Mouse (Mus musculus) CD4-positive, CD25-positive, alpha-beta regulatory T cell, adult 9 weeks (primary cell): Measurements from ENCODE around the gene Olfr577. TPM values are rescaled to one million over a fixed set of nuclear protein-coding genes. Genes with fewer than 3 reads are reported as not detected.

Experiments
- polyA plus RNA-seq: library from polyadenylated mRNA; unstranded; fragments of 100-300 nt; shearing (Covaris generic); gene quantifications from one replicate; pipeline ENCODE4 v1.2.1, GENCODE M21; 2017

Olfr577 gene
- not detected for polyA plus RNA-seq

GRCm38 (mm10) chr7:102975843-102976242 lies at the start of gene Olfr577:
TSS of gene Olfr577 (minus strand) at chr7:102975943.

GRCm38 (mm10) chr7:102989224-102989623 lies 13.5 kb upstream of the Olfr577 start, which contains the start of gene Olfr578:
TSS of gene Olfr578 (minus strand) at chr7:102989324.

DNA sequence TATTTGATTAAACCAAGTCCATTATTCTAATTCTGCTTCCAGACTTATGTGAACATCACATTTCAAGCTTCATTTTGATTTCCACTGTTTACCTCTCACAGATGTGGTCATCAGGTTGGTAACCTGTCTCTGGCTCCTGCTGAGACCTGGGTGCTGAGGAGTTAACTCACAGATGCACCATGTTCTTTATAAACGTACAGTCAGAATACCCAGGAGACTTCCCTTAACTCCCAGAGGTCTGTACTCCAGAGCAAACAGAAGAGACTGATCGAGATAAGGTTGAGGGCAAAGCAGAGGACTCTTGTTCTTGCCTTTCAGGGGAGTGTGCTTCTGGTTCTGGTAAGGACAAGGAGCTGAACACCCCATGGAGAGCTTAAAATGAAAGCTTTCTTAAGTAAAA lies 13.4 kb downstream of the Olfr577 start, which contains the start of gene Olfr576:
Olfr576 (plus strand) TSS at position 301 of the 400 bp plus-strand sequence.

DNA sequence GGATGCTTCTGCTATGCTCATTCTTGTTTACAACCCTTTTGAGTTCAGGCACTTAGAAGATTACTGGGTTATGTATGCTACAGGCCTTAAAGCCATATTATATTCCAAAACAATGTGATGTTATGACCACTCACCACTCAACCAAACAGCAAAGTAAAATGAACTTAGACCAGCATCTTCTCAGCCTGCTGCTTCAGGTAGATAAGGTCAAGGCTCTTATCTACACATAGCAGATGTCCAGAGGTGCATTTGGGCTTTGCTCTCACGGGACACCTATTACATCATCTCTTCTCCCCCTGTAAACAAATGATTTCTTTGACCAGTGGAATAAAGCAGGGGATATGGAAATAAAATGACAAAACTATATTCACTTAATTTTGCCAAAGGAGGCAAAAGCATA lies 17.1 kb downstream of the Olfr577 start, which contains the start of gene Olfr575:
Olfr575 (minus strand) TSS at position 183 of the 400 bp plus-strand sequence.

GRCm38 (mm10) chr7:102948167-102948566 lies 27.6 kb downstream of the Olfr577 start, which contains the start of gene Olfr574:
TSS of gene Olfr574 (plus strand) at chr7:102948467.

GRCm38 (mm10) chr7:102942475-102942874 lies 33.3 kb downstream of the Olfr577 start, which contains the start of gene Olfr573-ps1:
TSS of gene Olfr573-ps1 (minus strand) at chr7:102942575.

GRCm38 (mm10) chr7:102924109-102924508 lies 51.6 kb downstream of the Olfr577 start, which contains the start of gene Olfr572:
TSS of gene Olfr572 (plus strand) at chr7:102924409.

Other genes with a start within 250 kb of the Olfr577 start
- not detected for gene Olfr559, start 248.5 kb downstream of the Olfr577 start, polyA plus RNA-seq
- not detected for gene Olfr560, start 216.6 kb downstream of the Olfr577 start, polyA plus RNA-seq
- gene Olfr78, start 216.5 kb downstream of the Olfr577 start, polyA plus RNA-seq = not detected
- not detected for gene Olfr561, start 204.7 kb downstream of the Olfr577 start, polyA plus RNA-seq
- gene Olfr564, start 172.5 kb downstream of the Olfr577 start, polyA plus RNA-seq = not detected
- not detected for gene Olfr566, start 117.2 kb downstream of the Olfr577 start, polyA plus RNA-seq
- gene Olfr568, start 98.8 kb downstream of the Olfr577 start, polyA plus RNA-seq = not detected
- not detected for gene Olfr569, start 85.1 kb downstream of the Olfr577 start, polyA plus RNA-seq
- not detected for gene Olfr570, start 81.4 kb downstream of the Olfr577 start, polyA plus RNA-seq
- not detected for gene Olfr571, start 58.4 kb downstream of the Olfr577 start, polyA plus RNA-seq
- gene Olfr572, start 51.5 kb downstream of the Olfr577 start, polyA plus RNA-seq = not detected
- not detected for gene Olfr573-ps1, start 33.4 kb downstream of the Olfr577 start, polyA plus RNA-seq
- gene Olfr574, start 27.5 kb downstream of the Olfr577 start, polyA plus RNA-seq = not detected
- gene Olfr575, start 17.2 kb downstream of the Olfr577 start, polyA plus RNA-seq = not detected
- not detected for gene Olfr576, start 13.3 kb downstream of the Olfr577 start, polyA plus RNA-seq
- not detected for gene Olfr578, start 13.4 kb upstream of the Olfr577 start, polyA plus RNA-seq
- not detected for gene Olfr582, start 62.1 kb upstream of the Olfr577 start, polyA plus RNA-seq
- not detected for gene Olfr583, start 75.4 kb upstream of the Olfr577 start, polyA plus RNA-seq
- not detected for gene Olfr584, start 105.9 kb upstream of the Olfr577 start, polyA plus RNA-seq
- not detected for gene Olfr585, start 121.8 kb upstream of the Olfr577 start, polyA plus RNA-seq
- gene Olfr586, start 149.7 kb upstream of the Olfr577 start, polyA plus RNA-seq = not detected
- gene Olfr588-ps1, start 164.9 kb upstream of the Olfr577 start, polyA plus RNA-seq = not detected
- gene Olfr589, start 180.4 kb upstream of the Olfr577 start, polyA plus RNA-seq = not detected
- not detected for gene Olfr591, start 202.4 kb upstream of the Olfr577 start, polyA plus RNA-seq
- gene Olfr592, start 208.9 kb upstream of the Olfr577 start, polyA plus RNA-seq = not detected
- gene Olfr593, start 235.9 kb upstream of the Olfr577 start, polyA plus RNA-seq = not detected
- not detected for gene Olfr594, start 241.1 kb upstream of the Olfr577 start, polyA plus RNA-seq